Mouse (Mus musculus) CH12.LX (cell line): ENCODE measurements around the gene Syt3. TPM values are rescaled to one million over a fixed set of nuclear protein-coding genes. Genes with fewer than 3 reads are reported as not detected.

Source experiments
- DNase-seq: peaks from one replicate; pipeline ENCODE4 v3.0.0-alpha.2; 2013; ENCODE audit errors: extremely low read depth
- H3K27ac ChIP-seq: 2 replicates; pipeline ENCODE4 v1.5.1; 2012; ENCODE audit warnings: low read depth, mild to moderate bottlenecking, control low read depth, moderate library complexity; ENCODE audit not compliant: insufficient read depth
- H3K27me3 ChIP-seq: replicated peaks from 2 replicates; pipeline ENCODE3; 2012; ENCODE audit warnings: inconsistent platforms
- H3K36me3 ChIP-seq, 2 experiments: replicated peaks in 1 of 2; 2 replicates each; pipeline versions ENCODE3 to v1.6.1; 2012; ENCODE audit warnings: inconsistent platforms in 1 of 2, low read length in 1 of 2, mild to moderate bottlenecking in 1 of 2, mixed read lengths in 1 of 2, moderate library complexity in 1 of 2; ENCODE audit not compliant: control insufficient read depth in 1 of 2, insufficient read depth in 1 of 2
- H3K4me1 ChIP-seq, 2 experiments: 2 replicates each; pipeline ENCODE4 v1.6.1; 2012; ENCODE audit warnings: inconsistent platforms in 1 of 2, moderate library complexity in 1 of 2; ENCODE audit not compliant: insufficient read depth in 2 of 2, control insufficient read depth in 1 of 2
- H3K4me2 ChIP-seq: 2 replicates; pipeline ENCODE4 v1.6.1; 2012; ENCODE audit warnings: low read depth, mild to moderate bottlenecking, control low read depth; ENCODE audit not compliant: poor library complexity, insufficient read depth, severe bottlenecking
- H3K4me3 ChIP-seq, 3 experiments: fragments of 150-350 bp in 1 of 3; sonication (generic) in 1 of 3; replicated peaks in 1 of 3; 2 replicates each; pipeline versions ENCODE3 to v1.5.1; 2011 to 2012; ENCODE audit warnings: low read depth in 2 of 3, low read length in 2 of 3, mild to moderate bottlenecking in 2 of 3, moderate library complexity in 2 of 3, control low read depth in 1 of 3, improper control_type of control experiment in 1 of 3, inconsistent platforms in 1 of 3, mixed read lengths in 1 of 3; ENCODE audit not compliant: poor library complexity in 1 of 3
- H3K79me2 ChIP-seq: replicated peaks from 2 replicates; pipeline ENCODE4 v1.6.1; 2012; ENCODE audit warnings: mild to moderate bottlenecking, moderate library complexity; ENCODE audit not compliant: control insufficient read depth, poor library complexity, insufficient read depth, severe bottlenecking; ENCODE audit errors: extremely low read depth
- H3K9ac ChIP-seq: 2 replicates; pipeline ENCODE4 v1.6.1; 2012; ENCODE audit warnings: low read depth, mild to moderate bottlenecking, control low read depth, moderate library complexity; ENCODE audit not compliant: insufficient read depth
- H3K9me3 ChIP-seq: replicated peaks from 2 replicates; pipeline ENCODE3; 2012; ENCODE audit warnings: low read length, inconsistent platforms, mixed read lengths
- BHLHE40 ChIP-seq: IDR thresholded peaks from 2 replicates; pipeline ENCODE4 v1.6.1; 2011; ENCODE audit warnings: mild to moderate bottlenecking, low read depth, low read length, improper control_type of control experiment
- CHD1 ChIP-seq: IDR thresholded peaks from 2 replicates; pipeline ENCODE4 v1.6.1; 2012; ENCODE audit warnings: low read depth, low read length, improper control_type of control experiment, inconsistent platforms
- CHD2 ChIP-seq: IDR thresholded peaks from 2 replicates; pipeline ENCODE4 v1.6.1; 2011; ENCODE audit warnings: low read length, improper control_type of control experiment
- CTCF ChIP-seq, 2 experiments: IDR thresholded peaks in 1 of 2; conservative IDR thresholded peaks in 1 of 2; 2 replicates each; pipeline ENCODE4 v1.5.1; 2011 to 2012; ENCODE audit warnings: low read depth in 2 of 2, low read length in 2 of 2, improper control_type of control experiment in 1 of 2, inconsistent platforms in 1 of 2, mild to moderate bottlenecking in 1 of 2, moderate library complexity in 1 of 2
- E2F4 ChIP-seq: IDR thresholded peaks from 2 replicates; pipeline ENCODE4 v1.6.1; 2011; ENCODE audit warnings: low read depth, low read length, improper control_type of control experiment; ENCODE audit not compliant: insufficient replicate concordance
- ELF1 ChIP-seq: IDR thresholded peaks from 2 replicates; pipeline ENCODE4 v1.6.1; 2014; ENCODE audit warnings: low read depth, mild to moderate bottlenecking, inconsistent platforms, low read length, improper control_type of control experiment
- EP300 ChIP-seq: IDR thresholded peaks from 2 replicates; pipeline ENCODE4 v1.6.1; 2011; ENCODE audit warnings: low read length, improper control_type of control experiment
- ETS1 ChIP-seq: conservative IDR thresholded peaks from 2 replicates; pipeline ENCODE4 v1.6.1; 2012; ENCODE audit warnings: low read depth, mild to moderate bottlenecking, inconsistent platforms, low read length, improper control_type of control experiment, moderate library complexity
- HCFC1 ChIP-seq: IDR thresholded peaks from 2 replicates; pipeline ENCODE4 v1.6.1; 2012; ENCODE audit warnings: low read depth, mild to moderate bottlenecking, inconsistent platforms, low read length, improper control_type of control experiment
- IRF4 ChIP-seq: IDR thresholded peaks from 2 replicates; pipeline ENCODE4 v1.6.1; 2014; ENCODE audit warnings: low read depth, mild to moderate bottlenecking, inconsistent platforms, low read length, improper control_type of control experiment
- JUN ChIP-seq: IDR thresholded peaks from 2 replicates; pipeline ENCODE4 v1.6.1; 2011; ENCODE audit warnings: low read depth, mild to moderate bottlenecking, low read length, improper control_type of control experiment, moderate library complexity; ENCODE audit not compliant: insufficient read depth
- JUND ChIP-seq: conservative IDR thresholded peaks from 2 replicates; pipeline ENCODE4 v1.6.1; 2011; ENCODE audit warnings: low read depth, low read length, improper control_type of control experiment
- KAT2A ChIP-seq: IDR thresholded peaks from 2 replicates; pipeline ENCODE4 v1.6.1; 2012; ENCODE audit warnings: low read length, improper control_type of control experiment, inconsistent platforms; ENCODE audit not compliant: insufficient replicate concordance
- MAX ChIP-seq: IDR thresholded peaks from 2 replicates; pipeline ENCODE4 v1.6.1; 2011; ENCODE audit warnings: low read length, improper control_type of control experiment
- MAZ ChIP-seq: IDR thresholded peaks from 2 replicates; pipeline ENCODE4 v1.6.1; 2012; ENCODE audit warnings: low read depth, mild to moderate bottlenecking, inconsistent platforms, low read length, improper control_type of control experiment, moderate library complexity
- MEF2A ChIP-seq: IDR thresholded peaks from 2 replicates; pipeline ENCODE4 v1.6.1; 2014; ENCODE audit warnings: low read depth, mild to moderate bottlenecking, inconsistent platforms, low read length, improper control_type of control experiment, borderline replicate concordance
- MXI1 ChIP-seq: IDR thresholded peaks from 2 replicates; pipeline ENCODE4 v1.6.1; 2011; ENCODE audit warnings: mild to moderate bottlenecking, low read depth, low read length, improper control_type of control experiment
- MYC ChIP-seq: IDR thresholded peaks from 2 replicates; pipeline ENCODE4 v1.6.1; 2011; ENCODE audit warnings: low read depth, mild to moderate bottlenecking, improper control_type of control experiment, low read length
- NELFE ChIP-seq: IDR thresholded peaks from 2 replicates; pipeline ENCODE4 v1.6.1; 2011; ENCODE audit warnings: low read depth, low read length, improper control_type of control experiment
- NRF1 ChIP-seq: IDR thresholded peaks from 2 replicates; pipeline ENCODE4 v1.6.1; 2014; ENCODE audit warnings: low read depth, mild to moderate bottlenecking, inconsistent platforms, low read length, improper control_type of control experiment, moderate library complexity
- PAX5 ChIP-seq: IDR thresholded peaks from 2 replicates; pipeline ENCODE4 v1.6.1; 2012; ENCODE audit warnings: low read length, inconsistent platforms, mixed read lengths
- POLR2A ChIP-seq: IDR thresholded peaks from 2 replicates; pipeline ENCODE4 v1.6.1; 2011; ENCODE audit warnings: low read depth, mild to moderate bottlenecking, improper control_type of control experiment, low read length
- POLR2AphosphoS2 ChIP-seq: IDR thresholded peaks from 2 replicates; pipeline ENCODE4 v1.6.1; 2011; ENCODE audit warnings: low read depth, low read length, improper control_type of control experiment
- RAD21 ChIP-seq: IDR thresholded peaks from 2 replicates; pipeline ENCODE4 v1.6.1; 2011; ENCODE audit warnings: low read depth, mild to moderate bottlenecking, low read length, improper control_type of control experiment, moderate library complexity
- SIN3A ChIP-seq: IDR thresholded peaks from 2 replicates; pipeline ENCODE4 v1.6.1; 2012; ENCODE audit warnings: low read length, improper control_type of control experiment, inconsistent platforms
- SMC3 ChIP-seq: IDR thresholded peaks from 2 replicates; pipeline ENCODE4 v1.6.1; 2011; ENCODE audit warnings: low read depth, low read length, improper control_type of control experiment
- TBP ChIP-seq: conservative IDR thresholded peaks from 2 replicates; pipeline ENCODE4 v1.6.1; 2011; ENCODE audit warnings: low read depth, low read length, improper control_type of control experiment
- TCF12 ChIP-seq: IDR thresholded peaks from 2 replicates; pipeline ENCODE4 v1.6.1; 2014; ENCODE audit warnings: low read depth, mild to moderate bottlenecking, inconsistent platforms, low read length, improper control_type of control experiment
- UBTF ChIP-seq: IDR thresholded peaks from 2 replicates; pipeline ENCODE4 v1.6.1; 2012; ENCODE audit warnings: low read depth, mild to moderate bottlenecking, inconsistent platforms, low read length, improper control_type of control experiment, moderate library complexity
- USF1 ChIP-seq: IDR thresholded peaks from 2 replicates; pipeline ENCODE4 v1.6.1; 2014; ENCODE audit warnings: low read depth, mild to moderate bottlenecking, inconsistent platforms, low read length, improper control_type of control experiment
- USF2 ChIP-seq: conservative IDR thresholded peaks from 2 replicates; pipeline ENCODE4 v1.6.1; 2011; ENCODE audit warnings: low read depth, low read length, improper control_type of control experiment
- ZC3H11A ChIP-seq: IDR thresholded peaks from 2 replicates; pipeline ENCODE4 v1.6.1; 2012; ENCODE audit warnings: low read depth, mild to moderate bottlenecking, inconsistent platforms, low read length, improper control_type of control experiment
- ZKSCAN1 ChIP-seq: IDR thresholded peaks from 2 replicates; pipeline ENCODE4 v1.6.1; 2012; ENCODE audit warnings: low read depth, inconsistent platforms, low read length, improper control_type of control experiment, borderline replicate concordance
- ZMIZ1 ChIP-seq: IDR thresholded peaks from 2 replicates; pipeline ENCODE4 v1.6.1; 2012; ENCODE audit warnings: low read depth, mild to moderate bottlenecking, inconsistent platforms, low read length, improper control_type of control experiment
- ZNF384 ChIP-seq: IDR thresholded peaks from 2 replicates; pipeline ENCODE4 v1.6.1; 2012; ENCODE audit warnings: low read depth, low read length, improper control_type of control experiment, inconsistent platforms
- dilution Hi-C: fragments of 300-500 bp; cut with MboI; formaldehyde crosslinking; loops from 2 replicates; pipeline ENCODE4 v1.14.3; 2020; ENCODE audit warnings: low sequenced_read_pairs; ENCODE audit not compliant: extremely low pct_unique_long_range_greater_than_20kb, extremely low pct_ligation_motif_present
- in situ Hi-C: fragments of 300-500 bp; cut with MboI; formaldehyde crosslinking; loops from 3 replicates; pipeline ENCODE4 v1.14.3; 2019; ENCODE audit warnings: low sequenced_read_pairs, low pct_ligation_motif_present, low pct_unique_long_range_greater_than_20kb, mixed read lengths
- polyA plus RNA-seq: library from polyadenylated mRNA; unstranded; fragments of >175 nt; gene quantifications from 2 replicates; pipeline ENCODE4 v1.2.1, GENCODE M21; 2012; ENCODE audit warnings: low read depth; ENCODE audit not compliant: insufficient read length
- total RNA-seq, 2 experiments: library from RNA; depleted of rRNA; stranded (reverse); fragments of 300-350 nt in 1 of 2; fragments of >200 nt in 1 of 2; gene quantifications; 2 replicates each; pipeline ENCODE4 v1.2.3; 2012 to 2014

Syt3 gene
- total and polyA plus RNA-seq, 3 experiments: 0.08 to 0.30 (median 0.11) TPM

DNA sequence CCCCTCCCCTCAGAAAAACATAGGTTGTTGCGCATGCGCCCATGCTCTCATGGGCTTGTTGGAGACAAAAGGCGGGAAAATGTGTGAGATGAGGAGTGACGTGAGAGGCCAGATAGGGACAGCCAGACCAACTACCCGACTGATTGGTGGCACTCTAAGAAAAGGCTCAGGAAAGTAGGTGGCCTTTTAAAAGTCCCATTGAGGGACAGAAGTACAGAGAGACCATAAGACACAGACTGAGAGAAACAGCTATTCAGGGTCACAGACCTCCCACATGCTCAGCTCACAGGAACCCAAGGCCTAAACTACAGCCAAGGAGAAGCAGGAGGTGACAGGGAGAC is 22.1 kb downstream of the Syt3 start:
- in situ Hi-C loops (no loop called here), dilution Hi-C loops (no loop called here)
- no peaks in the 10 kb centered on the region for H3K36me3 ChIP-seq
- H3K4me3 ChIP-seq: no peak overlapping the region
- H3K4me2 ChIP-seq: no peak overlapping the region
- no peak for TF ChIP-seq ZMIZ1
- no peak for TF ChIP-seq CHD1
- TF ChIP-seq USF1: no peak
- no peak; the same call in 1 of the 2 replicates for TF ChIP-seq HCFC1
- TF ChIP-seq CTCF (conservative IDR thresholded peaks at IDR 0.05 in 1 of 2, IDR thresholded peaks at IDR 0.05 in 1 of 2; ENCODE audit: low read depth in 2 of 2, low read length in 2 of 2): no peak
- no peak for TF ChIP-seq MXI1
- no peak for TF ChIP-seq ETS1
- no peak for TF ChIP-seq KAT2A
- TF ChIP-seq IRF4: no peak
- no peak for TF ChIP-seq UBTF
- no peak for TF ChIP-seq POLR2AphosphoS2
- TF ChIP-seq MEF2A: no peak
- peak; percentile 93 for TF ChIP-seq NRF1
- peak; percentile 69; the same call in 1 of the 2 replicates for TF ChIP-seq MAZ
- no peak for TF ChIP-seq POLR2A
- TF ChIP-seq SMC3: no peak
- no peak for TF ChIP-seq PAX5
- TF ChIP-seq MYC: no peak
- TF ChIP-seq NELFE: no peak
- no peak for TF ChIP-seq RAD21
- TF ChIP-seq MAX: peak; percentile 88
- no peak for TF ChIP-seq ELF1
- TF ChIP-seq USF2: no peak
- no peak for TF ChIP-seq EP300
- peak; percentile 87; the same call in 1 of the 2 replicates for TF ChIP-seq E2F4
- no peak for TF ChIP-seq TBP
- TF ChIP-seq BHLHE40: no peak
- no peak for TF ChIP-seq ZNF384
- TF ChIP-seq TCF12: no peak
- no peak for TF ChIP-seq ZC3H11A
- TF ChIP-seq SIN3A: no peak
- TF ChIP-seq CHD2: no peak
- no peak for TF ChIP-seq ZKSCAN1
- TF ChIP-seq JUND: no peak
- TF ChIP-seq JUN: no peak
- H3K27me3 ChIP-seq: peaks cover 71% of the 10 kb centered on the region
- DNase-seq: no peak
- H3K4me1 ChIP-seq: peaks cover 3 to 8% of the 10 kb centered on the region in 2 experiments; a peak in 2 of 4 replicates
- H3K27ac ChIP-seq: no peak overlapping the region
- H3K9me3 ChIP-seq: peaks cover 2% of the 10 kb centered on the region
- H3K9ac ChIP-seq: no peak overlapping the region
- H3K79me2 ChIP-seq: no peaks in the 10 kb centered on the region
